Mouse (Mus musculus) embryonic facial prominence, embryonic 13.5 days (tissue): Measurements from ENCODE around the gene Vmn2r84. TPM values are rescaled to one million over a fixed set of nuclear protein-coding genes. Genes with fewer than 3 reads are reported as not detected.
"Not testable (repeated sequence)": the region's sequence is repeated elsewhere in the genome, so short reads cannot be mapped to it uniquely, and the experiment has no call there.

Experiments
- ATAC-seq: fragments of 200-750 bp; cut with Nextera tagmentation; 2 replicates; pipeline ENCODE4 v1.8.0; 2017; ENCODE audit warnings: low read depth; ENCODE audit not compliant: insufficient number of reproducible peaks, insufficient read depth, low FRiP score, low TSS enrichment
- H3K27ac ChIP-seq: fragments of 300-500 bp; sonication (generic); 2 replicates; pipeline ENCODE4 v1.5.1; 2015; ENCODE audit warnings: moderate library complexity, mild to moderate bottlenecking, inconsistent platforms
- H3K27me3 ChIP-seq: fragments of 300-500 bp; sonication (generic); 2 replicates; pipeline ENCODE4 v1.6.1; 2015; ENCODE audit warnings: mild to moderate bottlenecking, inconsistent platforms
- H3K36me3 ChIP-seq: fragments of 300-500 bp; sonication (generic); 2 replicates; pipeline ENCODE4 v1.6.1; 2015; ENCODE audit warnings: mild to moderate bottlenecking, inconsistent platforms
- H3K4me1 ChIP-seq: fragments of 300-500 bp; sonication (generic); 2 replicates; pipeline ENCODE4 v1.6.1; 2015; ENCODE audit warnings: inconsistent platforms
- H3K4me2 ChIP-seq: fragments of 300-500 bp; sonication (generic); 2 replicates; pipeline ENCODE4 v1.6.1; 2015; ENCODE audit warnings: moderate library complexity, mild to moderate bottlenecking, inconsistent platforms
- H3K4me3 ChIP-seq: fragments of 300-500 bp; sonication (generic); 2 replicates; pipeline ENCODE4 v1.5.1; 2015; ENCODE audit warnings: mild to moderate bottlenecking, inconsistent platforms
- H3K9ac ChIP-seq: fragments of 300-500 bp; sonication (generic); 2 replicates; pipeline ENCODE4 v1.6.1; 2015; ENCODE audit warnings: mild to moderate bottlenecking, inconsistent platforms
- H3K9me3 ChIP-seq: fragments of 300-500 bp; sonication (generic); 2 replicates; pipeline ENCODE4 v1.6.1; 2016; ENCODE audit warnings: inconsistent platforms
- WGBS: fragments of 180-500 bp; shearing (Covaris S2); methylation state at CpG from one replicate; pipeline ENCODE4 v1.1.7; 2015; ENCODE audit warnings: mixed read lengths; 5-methylcytosine and 5-hydroxymethylcytosine counted together
- polyA plus RNA-seq: library from polyadenylated mRNA; unstranded; fragments of >200 nt; fragmentation: Nextera tagmentation; extraction: Ambion mirVana; gene quantifications from 2 replicates; pipeline ENCODE4 v1.2.1, GENCODE M21; 2015

Vmn2r84 gene
- polyA plus RNA-seq, 1 experiment from 2014 or later, result not detected

GRCm38 (mm10) chr10:130368384-130368783 lies 25.7 kb downstream of the Vmn2r84 start:
- no peaks in the 10 kb centered on the region for H3K4me1 ChIP-seq
- ATAC-seq, result no peak
- no peak overlapping the region for H3K4me3 ChIP-seq
- no peak overlapping the region for H3K9ac ChIP-seq
- H3K36me3 ChIP-seq, result no peaks in the 10 kb centered on the region
- no peaks in the 10 kb centered on the region for H3K9me3 ChIP-seq
- H3K27me3 ChIP-seq, result no peaks in the 10 kb centered on the region
- H3K4me2 ChIP-seq, result no peak overlapping the region
- no peak overlapping the region for H3K27ac ChIP-seq

- H3K9me3 ChIP-seq, result no peaks in the 10 kb centered on the region
- no peak overlapping the region for H3K9ac ChIP-seq
- no peak overlapping the region for H3K4me2 ChIP-seq
- no peaks in the 10 kb centered on the region for H3K4me1 ChIP-seq
- no peak overlapping the region for H3K4me3 ChIP-seq
- ATAC-seq, result no peak
- H3K36me3 ChIP-seq, result no peaks in the 10 kb centered on the region
- H3K27me3 ChIP-seq, result no peaks in the 10 kb centered on the region
- no peak overlapping the region for H3K27ac ChIP-seq
Measured at GRCm38 (mm10) chr10:130364766-130365165, 29.4 kb downstream of the Vmn2r84 start.

- WGBS, result 53% methylated on average over 2 of the region's 2 CpGs
- Histone ChIP-seq H3K27me3 (no peaks in the 10 kb centered on the region), H3K27ac (no peak overlapping the region), H3K36me3 (no peaks in the 10 kb centered on the region), H3K4me1 (no peaks in the 10 kb centered on the region), H3K9ac (no peak overlapping the region), H3K4me3 (no peak overlapping the region), H3K4me2 (no peak overlapping the region), H3K9me3 (no peaks in the 10 kb centered on the region)
- ATAC-seq, result no peak
Measured at GRCm38 (mm10) chr10:130363438-130364164, 30.5 kb downstream of the Vmn2r84 start.

GRCm38 (mm10) chr10:130344056-130344455 lies 50.1 kb downstream of the Vmn2r84 start:
- ATAC-seq, result no peak
- Histone ChIP-seq H3K4me2 (no peak overlapping the region), H3K36me3 (no peaks in the 10 kb centered on the region), H3K4me1 (no peaks in the 10 kb centered on the region), H3K9me3 (no peaks in the 10 kb centered on the region), H3K27me3 (no peaks in the 10 kb centered on the region), H3K27ac (no peak overlapping the region), H3K9ac (no peak overlapping the region), H3K4me3 (no peak overlapping the region)
- 73% methylated on average over 1 of the region's 1 CpGs for WGBS

- H3K4me1 ChIP-seq, ATAC-seq, H3K9me3 ChIP-seq, H3K27ac ChIP-seq, H3K4me2 ChIP-seq, H3K36me3 ChIP-seq, H3K4me3 ChIP-seq, H3K27me3 ChIP-seq, H3K9ac ChIP-seq: not testable (repeated sequence)
- WGBS, result 83% methylated on average over 4 of the region's 4 CpGs
Measured at GRCm38 (mm10) chr10:130340050-130340449, 54.1 kb downstream of the Vmn2r84 start.

- no peaks in the 10 kb centered on the region for H3K9me3 ChIP-seq
- WGBS, result 60% methylated on average over 2 of the region's 2 CpGs
- no peak for ATAC-seq
Measured at GRCm38 (mm10) chr10:130337581-130337980, 56.6 kb downstream of the Vmn2r84 start.

GRCm38 (mm10) chr10:130336385-130336784 lies 57.7 kb downstream of the Vmn2r84 start:
- Histone ChIP-seq H3K4me3 (no peak overlapping the region), H3K4me2 (no peak overlapping the region), H3K9me3 (no peaks in the 10 kb centered on the region), H3K4me1 (no peaks in the 10 kb centered on the region), H3K9ac (no peak overlapping the region), H3K27me3 (no peaks in the 10 kb centered on the region), H3K27ac (no peak overlapping the region), H3K36me3 (no peaks in the 10 kb centered on the region)
- ATAC-seq, result no peak
- WGBS, result 89% methylated on average over 1 of the region's 1 CpGs

More at GRCm38 (mm10) chr10:130337581-130337980, 56.6 kb downstream of the Vmn2r84 start:
- no peak overlapping the region for H3K4me3 ChIP-seq
- no peaks in the 10 kb centered on the region for H3K4me1 ChIP-seq
- H3K4me2 ChIP-seq, result no peak overlapping the region
- H3K27me3 ChIP-seq, result no peaks in the 10 kb centered on the region
- no peak overlapping the region for H3K27ac ChIP-seq
- no peak overlapping the region for H3K9ac ChIP-seq
- H3K36me3 ChIP-seq, result no peaks in the 10 kb centered on the region

- WGBS, result 82% methylated on average over 1 of the region's 1 CpGs
Measured at GRCm38 (mm10) chr10:130330711-130331110, 63.4 kb downstream of the Vmn2r84 start.

More at GRCm38 (mm10) chr10:130330711-130331110, 63.4 kb downstream of the Vmn2r84 start:
- Histone ChIP-seq H3K36me3 (no peaks in the 10 kb centered on the region), H3K4me3 (no peak overlapping the region), H3K4me1 (no peaks in the 10 kb centered on the region), H3K9me3 (no peaks in the 10 kb centered on the region), H3K27me3 (no peaks in the 10 kb centered on the region), H3K9ac (no peak overlapping the region), H3K27ac (no peak overlapping the region), H3K4me2 (no peak overlapping the region)
- ATAC-seq, result no peak

Other genes with a start within 250 kb of the Vmn2r84 start
- not detected in 2 replicates for gene Olfr825, start 227.6 kb downstream of the Vmn2r84 start, polyA plus RNA-seq
- not detected in 2 replicates for gene Olfr826, start 210.1 kb downstream of the Vmn2r84 start, polyA plus RNA-seq
- not detected in 2 replicates for gene Olfr827, start 179.9 kb downstream of the Vmn2r84 start, polyA plus RNA-seq
- gene Neurod4, start 114.1 kb downstream of the Vmn2r84 start, polyA plus RNA-seq, result 0.10 and 0.11 TPM in 2 replicates
- gene Tespa1, start 71.5 kb downstream of the Vmn2r84 start, polyA plus RNA-seq, result 0.52 and 0.62 TPM in 2 replicates
- not detected in 2 replicates for gene Vmn2r85, start 35.4 kb upstream of the Vmn2r84 start, polyA plus RNA-seq
- gene Vmn2r86, start 61.7 kb upstream of the Vmn2r84 start, polyA plus RNA-seq, result not detected in 2 replicates
- not detected in 2 replicates for gene Vmn2r87, start 103.1 kb upstream of the Vmn2r84 start, polyA plus RNA-seq